Mouse (Mus musculus) ES-CJ7 (cell line): Measurements from ENCODE around the gene Adh6b.
"Not testable (repeated sequence)": the region's sequence is repeated elsewhere in the genome, so short reads cannot be mapped to it uniquely, and the experiment has no call there.

ENCODE experiments used
- DNase-seq: peaks from one replicate; pipeline ENCODE4 v3.0.0; 2011; ENCODE audit warnings: low read depth, low spot score

Adh6b gene

DNA sequence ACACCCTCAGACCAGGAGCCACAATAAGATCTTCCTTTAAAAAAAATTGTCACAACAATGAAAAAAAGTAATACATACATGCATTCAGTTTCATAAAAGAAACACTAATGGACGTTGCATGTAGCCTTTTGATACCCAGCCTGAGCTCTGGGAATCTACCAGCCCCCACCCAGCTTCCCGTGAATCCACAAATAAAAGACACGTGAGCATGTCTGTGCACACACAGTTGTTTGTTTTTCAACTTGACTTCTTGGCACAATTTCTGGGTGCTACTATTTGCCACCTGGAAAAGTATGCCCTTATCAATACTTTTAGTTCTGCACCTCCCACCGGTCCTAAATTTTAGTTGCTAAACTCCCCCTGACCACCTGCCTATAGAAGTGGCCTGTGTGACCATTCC is 19.1 kb downstream of the Adh6b start:
- DNase-seq = no peak

DNA sequence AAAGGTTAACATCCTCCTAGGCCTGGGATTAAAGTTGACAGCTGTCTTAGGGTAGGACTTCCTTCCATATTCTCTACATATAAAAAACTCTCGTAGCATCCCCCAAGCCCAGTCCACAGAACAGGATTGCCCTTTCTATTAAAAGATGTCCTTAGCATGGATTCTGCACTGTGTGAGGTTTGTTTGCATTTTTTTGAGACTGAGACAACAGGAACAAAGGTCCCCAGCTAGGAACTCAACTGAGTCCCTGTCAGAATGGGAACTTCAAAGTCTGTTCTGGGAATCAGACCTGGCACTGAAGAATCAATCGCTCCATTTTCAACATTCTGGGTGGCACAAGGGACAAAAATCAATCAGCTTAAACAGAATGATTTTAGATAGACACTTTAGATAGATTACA is 21.3 kb downstream of the Adh6b start:
- no peak for DNase-seq

DNA sequence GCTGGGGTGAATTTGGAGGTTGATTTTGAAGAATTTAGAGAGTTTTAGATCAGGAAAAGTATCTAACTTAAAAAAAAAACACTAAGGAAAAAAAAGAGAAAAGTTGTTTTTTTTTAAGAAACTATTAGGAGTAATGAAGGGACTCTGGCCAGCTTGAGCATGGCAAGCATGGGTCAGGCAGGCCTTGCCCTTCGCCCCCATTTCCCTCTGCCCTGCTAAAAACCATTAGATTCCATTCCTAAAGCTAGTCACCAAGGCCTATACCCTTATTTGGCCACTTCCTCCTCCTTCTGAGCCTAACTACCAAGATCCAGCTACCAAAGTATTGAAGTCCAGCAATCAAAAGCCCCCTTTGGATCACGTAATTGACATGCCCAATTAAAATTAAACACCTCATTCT is 24.6 kb downstream of the Adh6b start:
- DNase-seq = no peak

DNA sequence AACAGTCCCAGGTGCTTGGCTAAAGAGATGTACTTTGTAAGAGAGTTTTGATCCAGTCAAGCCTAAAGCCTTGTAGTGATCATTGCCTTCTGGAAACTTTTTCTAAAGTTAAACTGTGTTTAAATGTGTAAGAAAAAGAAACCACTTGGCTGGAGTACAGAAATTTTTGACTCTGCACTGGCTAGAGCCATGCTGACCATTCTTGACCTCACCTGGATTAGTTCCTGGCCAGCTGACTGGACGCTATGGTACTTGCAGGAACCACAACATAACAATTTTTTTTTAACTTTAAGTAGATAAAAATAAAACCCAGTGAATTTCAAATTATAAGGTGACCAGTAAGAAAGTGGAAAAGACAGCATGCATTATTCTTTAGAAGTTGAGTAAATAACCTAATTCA is 28.0 kb downstream of the Adh6b start:
- no peak for DNase-seq

DNA sequence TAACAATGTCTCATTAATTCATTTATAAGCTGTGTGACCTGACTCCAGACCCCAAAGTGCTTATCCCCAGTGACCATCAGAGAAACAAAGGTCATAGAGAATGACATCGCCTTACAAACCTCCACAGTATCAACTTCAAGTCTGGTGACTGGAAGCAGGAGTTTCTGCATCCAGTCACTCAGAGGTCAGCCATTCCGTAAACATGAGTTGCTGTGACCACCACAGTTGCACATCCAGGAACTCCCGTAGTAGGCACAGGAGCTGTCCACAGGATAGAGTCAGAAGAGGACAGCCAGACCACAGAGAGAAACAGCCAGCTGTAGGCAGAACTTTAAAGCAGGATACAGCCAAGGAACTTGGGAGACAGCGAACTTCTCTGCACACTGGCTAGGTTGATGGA is 28.7 kb downstream of the Adh6b start:
- DNase-seq = not testable (repeated sequence)

DNA sequence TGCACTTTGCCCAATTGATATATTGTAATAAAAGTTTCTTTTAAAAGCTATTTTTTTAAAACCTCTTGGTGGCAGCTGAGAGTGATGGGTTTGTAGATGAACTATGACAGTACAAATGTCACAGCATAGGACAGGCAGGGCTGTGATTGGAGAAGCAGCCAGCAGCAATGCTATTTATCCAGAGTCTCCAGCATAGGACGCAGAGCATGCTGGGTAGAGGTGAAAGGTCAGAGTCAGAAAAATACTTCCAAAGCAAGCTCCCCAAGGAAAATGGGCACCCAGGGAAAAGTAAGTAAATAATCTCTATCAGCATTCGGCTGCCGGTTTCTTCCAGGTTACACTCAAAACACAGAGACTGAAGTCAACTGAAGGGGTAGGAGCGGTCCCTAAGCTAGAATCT is 32.3 kb downstream of the Adh6b start:
- DNase-seq = no peak

DNA sequence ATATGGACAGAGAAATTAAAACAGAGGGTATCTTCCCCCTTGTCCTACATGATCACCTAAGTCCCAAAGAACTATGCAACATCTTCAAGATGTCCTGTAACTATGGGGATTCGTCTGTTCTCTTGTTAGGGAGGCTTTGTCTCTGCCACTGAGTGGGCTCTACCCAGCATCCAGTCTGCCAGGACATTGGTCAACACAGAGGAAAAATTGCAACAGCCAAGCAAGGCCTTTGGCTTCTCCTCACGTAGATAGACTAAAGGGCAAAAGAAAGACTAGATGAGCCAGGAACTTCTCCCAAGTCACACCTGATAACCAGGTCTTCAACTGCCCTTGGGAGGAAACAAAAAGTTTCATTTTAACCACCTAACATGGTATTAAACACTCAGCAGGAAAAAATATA is 33.6 kb downstream of the Adh6b start:
- no peak for DNase-seq

DNA sequence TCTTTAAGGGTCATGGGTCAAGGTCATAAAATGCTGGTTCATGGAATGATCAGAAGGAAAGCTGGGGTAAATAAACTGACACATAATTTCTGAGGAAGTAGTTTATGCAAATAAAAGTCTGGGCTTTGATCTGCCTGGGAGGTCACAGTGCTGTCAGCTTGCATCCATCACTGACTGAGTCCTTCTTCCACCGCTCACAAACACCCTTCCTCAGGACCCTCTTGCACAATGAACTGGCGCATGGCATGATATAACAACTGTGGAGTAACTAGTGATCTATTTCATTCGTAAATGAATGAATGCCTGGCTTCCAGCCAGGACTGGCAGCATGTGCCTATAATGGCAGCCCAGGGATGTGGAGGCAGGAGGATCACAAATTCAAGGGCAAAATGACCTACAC is 39.6 kb downstream of the Adh6b start:
- DNase-seq = no peak

DNA sequence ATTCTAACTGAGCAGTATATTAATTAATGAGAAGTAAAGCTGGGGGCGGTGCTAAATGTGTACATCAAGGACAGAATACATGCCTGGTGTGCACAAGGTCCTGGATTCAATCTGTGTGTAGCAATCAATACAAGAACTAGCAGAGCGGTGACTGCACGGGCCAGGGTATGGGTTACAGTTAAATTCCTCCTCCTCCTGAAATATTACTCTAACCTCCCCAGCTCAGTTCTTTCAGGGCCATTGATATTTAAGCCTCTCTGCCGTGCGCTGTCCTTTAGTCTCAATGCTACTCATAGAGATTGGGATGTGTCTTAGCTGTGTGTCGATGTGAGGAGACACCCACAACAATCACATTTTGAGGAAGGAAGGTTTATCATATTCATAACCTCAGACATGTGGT is 45.6 kb downstream of the Adh6b start:
- no peak for DNase-seq

DNA sequence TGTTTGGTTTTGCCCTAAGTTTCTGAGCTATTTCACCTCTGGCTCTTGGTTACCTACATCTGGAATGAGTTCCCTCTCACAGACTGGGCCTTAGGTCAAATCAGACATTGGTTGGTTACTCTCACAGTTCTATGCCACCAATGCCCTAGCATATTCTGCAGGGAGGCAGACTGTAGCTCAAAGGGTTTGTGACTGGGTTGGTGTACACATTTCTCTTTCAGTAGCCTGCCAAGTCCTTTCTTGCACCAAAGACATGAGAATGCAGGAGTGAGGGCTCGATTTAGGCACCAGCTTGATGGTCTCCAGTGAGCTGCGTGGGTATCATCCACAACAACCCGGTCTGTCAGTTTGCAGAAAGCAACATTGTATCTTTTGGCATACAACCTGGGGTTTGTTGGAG is 63.3 kb downstream of the Adh6b start:
- no peak for DNase-seq

DNA sequence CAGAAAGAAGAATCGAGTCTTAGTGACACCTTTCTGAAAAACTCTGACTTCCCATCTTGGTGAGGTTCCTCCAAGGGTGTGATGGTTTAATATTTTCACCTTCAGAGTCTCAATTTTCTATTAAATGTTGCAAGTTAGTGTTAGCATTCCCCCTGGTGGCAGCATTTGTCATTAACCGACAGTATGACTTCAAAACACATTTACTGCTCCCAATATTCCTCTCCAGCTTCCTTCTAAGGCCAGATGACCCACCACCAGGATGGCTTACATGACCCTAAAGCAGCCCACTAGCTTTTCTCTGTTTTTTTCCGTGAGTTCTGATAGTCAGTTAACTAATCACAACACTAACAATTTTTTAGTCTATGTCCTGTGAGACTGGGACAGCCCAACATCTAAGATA is 63.8 kb downstream of the Adh6b start:
- peak; percentile 23 for DNase-seq

DNA sequence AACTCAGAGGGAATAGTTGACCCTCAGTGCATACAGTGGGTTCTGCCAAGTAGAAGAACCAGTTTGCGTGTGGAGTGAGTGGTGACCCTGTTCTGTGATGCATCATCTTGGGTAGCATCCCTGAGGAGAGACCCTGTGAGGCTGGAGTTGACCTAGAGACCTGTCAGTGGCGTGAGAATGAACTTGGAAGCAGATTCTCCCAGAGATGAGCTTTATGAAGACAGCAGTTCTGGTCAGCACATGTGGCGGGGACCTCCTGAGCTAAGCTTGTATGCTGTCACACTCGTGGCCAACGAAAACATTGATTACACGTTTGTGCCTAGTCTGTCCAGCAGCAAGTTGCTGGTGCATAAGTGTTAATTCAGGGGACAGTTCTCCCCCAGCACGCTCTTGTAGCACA is 64.3 kb downstream of the Adh6b start:
- no peak for DNase-seq

DNA sequence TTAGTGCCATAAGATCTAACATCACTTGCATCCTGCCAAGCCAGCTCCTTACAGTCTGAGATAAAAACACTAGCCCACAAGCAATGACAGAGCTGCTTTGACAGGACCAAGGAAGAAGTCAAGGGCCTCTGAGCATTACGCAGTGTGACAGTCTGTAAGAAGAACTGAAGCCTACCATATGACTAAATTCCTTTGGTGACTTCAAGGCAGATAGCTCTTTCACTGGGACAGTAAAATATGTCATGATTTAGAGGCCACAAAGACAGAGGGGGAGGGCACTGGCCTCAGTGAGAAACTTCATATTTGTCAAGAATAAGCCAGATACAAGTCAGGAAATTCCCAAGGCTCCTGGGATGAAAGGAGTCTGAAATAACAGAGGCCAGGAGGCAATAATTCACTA is 66.3 kb downstream of the Adh6b start:
- no peak for DNase-seq
